Mouse (Mus musculus) stomach, postnatal 0 days (tissue): Measurements from ENCODE around the gene Itpk1. TPM values are rescaled to one million over a fixed set of nuclear protein-coding genes. Genes with fewer than 3 reads are reported as not detected.

ENCODE experiments used
- ATAC-seq: fragments of 200-750 bp; cut with Nextera tagmentation; 2 replicates; pipeline ENCODE4 v1.8.0; 2017; ENCODE audit not compliant: low FRiP score, low TSS enrichment
- DNase-seq: peaks from one replicate; pipeline ENCODE4 v3.0.0-alpha.2; 2016; ENCODE audit warnings: low spot score
- H3K27ac ChIP-seq: fragments of 300-500 bp; sonication (generic); replicated peaks from 2 replicates; pipeline ENCODE4 v1.5.1; 2014; ENCODE audit warnings: mild to moderate bottlenecking, control low read depth
- H3K27me3 ChIP-seq: fragments of 300-500 bp; sonication (generic); 2 replicates; pipeline ENCODE4 v1.6.1; 2014; ENCODE audit warnings: low read length; ENCODE audit not compliant: control insufficient read depth, insufficient read depth
- H3K36me3 ChIP-seq: fragments of 300-500 bp; sonication (generic); 2 replicates; pipeline ENCODE4 v1.6.1; 2014; ENCODE audit warnings: low read length, mixed read lengths; ENCODE audit not compliant: control insufficient read depth, insufficient read depth
- H3K4me1 ChIP-seq: fragments of 300-500 bp; sonication (generic); replicated peaks from 2 replicates; pipeline ENCODE4 v1.6.1; 2014; ENCODE audit warnings: antibody characterized with exemption; ENCODE audit not compliant: control insufficient read depth, insufficient read depth
- H3K4me2 ChIP-seq: fragments of 300-500 bp; sonication (generic); replicated peaks from 2 replicates; pipeline ENCODE4 v1.6.1; 2014; ENCODE audit warnings: low read depth, mild to moderate bottlenecking, control low read depth, moderate library complexity
- H3K4me3 ChIP-seq: fragments of 300-500 bp; sonication (generic); 2 replicates; pipeline ENCODE4 v1.5.1; 2014; ENCODE audit warnings: low read depth, low read length, control low read depth
- H3K9ac ChIP-seq: fragments of 300-500 bp; sonication (generic); 2 replicates; pipeline ENCODE4 v1.6.1; 2014; ENCODE audit warnings: mild to moderate bottlenecking, low read length, control low read depth, mixed read lengths
- H3K9me3 ChIP-seq: fragments of 300-500 bp; sonication (generic); 2 replicates; pipeline ENCODE4 v1.6.1; 2016; ENCODE audit warnings: low read length; ENCODE audit not compliant: control insufficient read depth
- CTCF ChIP-seq: IDR thresholded peaks from 2 replicates; pipeline ENCODE4 v1.5.1; 2016; ENCODE audit warnings: antibody characterized with exemption, low read depth, mild to moderate bottlenecking, moderate library complexity
- EP300 ChIP-seq: optimal IDR thresholded peaks from 2 replicates; pipeline ENCODE3; 2016; ENCODE audit warnings: antibody characterized with exemption
- WGBS: fragments of 180-500 bp; shearing (Covaris S2); extraction: QIAGEN DNeasy Blood & Tissue Kit; methylation state at CpG from one replicate; pipeline ENCODE4 v1.1.7; 2014; 5-methylcytosine and 5-hydroxymethylcytosine counted together
- polyA plus RNA-seq: library from polyadenylated mRNA; unstranded; fragments of >200 nt; fragmentation: Nextera tagmentation; extraction: Ambion mirVana; gene quantifications from 2 replicates; pipeline ENCODE4 v1.2.1, GENCODE M21; 2015

Gene Itpk1
- polyA plus RNA-seq, 1 experiment from 2014 or later = 21.5 TPM

DNA sequence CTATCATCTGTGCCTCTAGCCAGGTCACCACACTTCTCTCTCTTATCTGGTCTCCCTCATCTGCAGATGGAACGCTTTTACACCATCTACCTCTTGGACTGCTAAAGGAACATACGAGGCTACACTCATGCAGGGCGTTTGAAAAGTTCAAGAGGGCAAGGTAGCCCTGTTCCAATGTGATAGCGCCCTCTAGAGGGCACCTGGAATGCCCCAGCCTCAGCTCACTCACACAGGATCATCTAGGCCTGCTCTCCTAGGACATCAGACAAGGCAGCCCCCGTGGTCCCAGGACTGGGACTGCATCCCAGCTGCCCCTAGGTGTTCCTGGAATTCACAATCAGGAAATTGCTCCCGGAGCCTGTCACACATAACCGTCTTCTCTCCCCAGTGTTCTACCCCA lies 108.3 kb downstream of the Itpk1 start:
- TF ChIP-seq EP300 (no peak), CTCF (peak; percentile 63)
- ATAC-seq (no peak), DNase-seq (no peak)
- whole genome bisulfite sequencing = 70% methylated on average over 7 of the region's 7 CpGs
- H3K9me3 ChIP-seq = no peaks in the 10 kb centered on the region
- no peak overlapping the region for H3K4me2 ChIP-seq
- no peak overlapping the region for H3K4me3 ChIP-seq
- no peaks in the 10 kb centered on the region for H3K36me3 ChIP-seq
- no peak overlapping the region for H3K27ac ChIP-seq
- H3K4me1 ChIP-seq = peaks cover 3% of the 10 kb centered on the region; the same call in 1 of the 2 replicates
- no peaks in the 10 kb centered on the region for H3K27me3 ChIP-seq
- H3K9ac ChIP-seq = no peak overlapping the region

DNA sequence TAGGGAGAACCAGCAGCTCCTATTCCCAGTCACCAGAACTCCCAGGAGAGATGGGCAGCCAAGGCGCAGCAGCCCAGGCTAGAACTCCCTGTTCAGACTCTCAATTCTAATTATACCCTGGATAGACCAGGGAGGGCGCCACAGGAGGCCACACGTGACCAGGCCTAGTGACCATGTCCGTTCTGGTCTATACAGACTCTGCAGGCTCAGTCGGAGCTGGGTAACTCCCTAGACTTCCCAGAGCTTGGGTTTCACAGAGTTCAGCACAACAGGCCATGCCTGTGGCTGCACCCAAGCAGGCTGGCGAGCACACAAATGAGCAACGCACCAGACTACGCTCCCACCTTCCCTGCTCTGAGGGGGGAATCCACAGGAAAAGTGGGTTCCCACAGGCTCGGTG lies 110.1 kb downstream of the Itpk1 start:
- DNase-seq (no peak), ATAC-seq (no peak)
- Histone ChIP-seq H3K27me3 (no peaks in the 10 kb centered on the region), H3K4me2 (no peak overlapping the region), H3K9ac (no peak overlapping the region), H3K9me3 (no peaks in the 10 kb centered on the region), H3K27ac (no peak overlapping the region), H3K4me1 (no peaks in the 10 kb centered on the region; the same call in 1 of the 2 replicates), H3K36me3 (no peaks in the 10 kb centered on the region), H3K4me3 (no peak overlapping the region)
- WGBS = 78% methylated on average over 9 of the region's 9 CpGs
- TF ChIP-seq EP300 = no peak
- TF ChIP-seq CTCF = peak; percentile 28

DNA sequence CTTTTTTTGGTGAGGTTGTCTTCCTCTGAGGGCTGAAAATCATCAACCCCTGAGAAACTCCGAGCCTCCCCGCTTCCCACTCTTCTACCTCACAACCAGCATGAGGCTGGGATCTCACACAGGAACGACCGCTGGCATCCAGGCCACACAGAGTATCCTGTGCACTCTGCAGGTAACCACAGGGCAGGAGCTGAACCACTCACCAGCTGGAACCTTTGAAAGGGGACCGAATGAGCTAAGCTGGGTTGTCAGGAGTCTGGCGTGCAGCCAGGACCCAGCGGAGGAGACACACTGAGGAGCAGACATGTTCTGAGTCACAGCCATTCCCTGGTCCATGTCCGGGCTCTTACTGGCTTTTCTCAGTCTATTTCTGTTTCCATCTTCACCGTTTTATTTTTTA lies 111.0 kb downstream of the Itpk1 start:
- peak; percentile 33; the same call in 1 of the 2 replicates for ATAC-seq
- H3K36me3 ChIP-seq = no peaks in the 10 kb centered on the region
- DNase-seq = no peak
- H3K27me3 ChIP-seq = no peaks in the 10 kb centered on the region
- no peak overlapping the region; the same call in 1 of the 2 replicates for H3K4me2 ChIP-seq
- no peak overlapping the region for H3K27ac ChIP-seq
- 39% methylated on average over 9 of the region's 9 CpGs for WGBS
- no peaks in the 10 kb centered on the region; the same call in 1 of the 2 replicates for H3K4me1 ChIP-seq
- H3K9ac ChIP-seq = no peak overlapping the region
- no peaks in the 10 kb centered on the region for H3K9me3 ChIP-seq
- no peak overlapping the region for H3K4me3 ChIP-seq
- TF ChIP-seq EP300 (no peak), CTCF (no peak)

DNA sequence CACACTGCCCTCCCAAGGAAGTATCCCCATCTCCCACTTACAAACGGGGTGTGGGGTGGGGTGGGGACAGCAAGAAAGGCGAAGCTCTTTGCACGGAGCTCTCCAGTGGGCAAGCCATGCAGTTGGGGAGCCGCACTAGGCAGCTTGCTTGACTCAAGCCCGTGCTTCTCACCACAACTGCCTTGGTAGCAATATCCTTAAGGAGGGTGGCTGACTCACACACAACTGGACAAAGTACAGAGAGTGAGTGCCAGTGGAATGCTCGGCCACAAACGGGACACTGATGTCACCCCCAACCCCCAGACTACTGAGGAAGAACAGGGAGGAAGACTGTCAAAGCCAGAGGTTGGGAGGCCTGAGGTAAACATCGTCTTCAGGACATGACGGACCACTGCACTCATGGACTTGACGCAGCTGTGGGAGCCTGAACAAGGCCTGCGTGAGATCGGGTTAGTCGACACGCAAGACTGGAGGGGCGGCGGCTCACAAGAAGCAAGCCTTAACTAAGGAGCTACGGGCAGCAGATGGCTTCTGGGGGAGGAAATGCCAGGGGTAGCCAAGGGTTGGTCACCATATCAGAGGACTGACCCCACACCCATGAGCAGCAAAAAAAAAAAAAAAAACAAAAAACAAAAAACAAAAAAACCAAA lies 113.9 kb downstream of the Itpk1 start:
- Histone ChIP-seq H3K27ac (no peak overlapping the region), H3K9me3 (no peaks in the 10 kb centered on the region), H3K27me3 (no peaks in the 10 kb centered on the region), H3K4me2 (no peak overlapping the region), H3K36me3 (0 out of 2 replicates have a peak, but pooled peaks cover 3% of the 10 kb centered on the region), H3K4me1 (no peaks in the 10 kb centered on the region), H3K9ac (no peak overlapping the region), H3K4me3 (no peak overlapping the region)
- ATAC-seq = no peak; the same call in 1 of the 2 replicates
- DNase-seq = no peak
- TF ChIP-seq EP300 (no peak), CTCF (no peak)
- 82% methylated on average over 17 of the region's 17 CpGs for WGBS

DNA sequence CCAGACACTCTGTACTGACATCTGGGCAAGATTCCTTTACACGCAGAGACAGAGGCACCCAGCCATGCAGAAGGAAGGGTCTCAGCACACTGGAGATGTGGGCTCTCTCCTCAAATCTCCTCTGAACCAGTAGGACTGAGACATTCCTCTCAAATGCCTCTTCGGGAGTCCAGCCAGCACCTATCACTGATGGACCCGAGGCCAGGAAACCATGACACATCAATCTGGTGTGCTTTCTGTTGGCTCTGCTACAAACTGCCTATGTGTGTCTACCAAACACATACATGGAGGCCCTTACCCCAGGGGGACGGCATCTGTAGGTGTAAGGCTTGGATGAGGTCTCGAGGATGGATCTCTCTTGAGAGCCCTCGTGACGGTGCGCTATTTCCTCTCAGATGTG lies 117.6 kb downstream of the Itpk1 start:
- H3K4me2 ChIP-seq = no peak overlapping the region
- no peak overlapping the region for H3K9ac ChIP-seq
- H3K9me3 ChIP-seq = no peaks in the 10 kb centered on the region
- H3K4me1 ChIP-seq = no peaks in the 10 kb centered on the region
- H3K4me3 ChIP-seq = no peak overlapping the region
- H3K36me3 ChIP-seq = 0 out of 2 replicates have a peak, but pooled peaks cover 3% of the 10 kb centered on the region
- TF ChIP-seq CTCF (no peak), EP300 (no peak)
- ATAC-seq = no peak
- no peaks in the 10 kb centered on the region for H3K27me3 ChIP-seq
- no peak overlapping the region for H3K27ac ChIP-seq
- 84% methylated on average over 8 of the region's 8 CpGs for WGBS
- no peak for DNase-seq

DNA sequence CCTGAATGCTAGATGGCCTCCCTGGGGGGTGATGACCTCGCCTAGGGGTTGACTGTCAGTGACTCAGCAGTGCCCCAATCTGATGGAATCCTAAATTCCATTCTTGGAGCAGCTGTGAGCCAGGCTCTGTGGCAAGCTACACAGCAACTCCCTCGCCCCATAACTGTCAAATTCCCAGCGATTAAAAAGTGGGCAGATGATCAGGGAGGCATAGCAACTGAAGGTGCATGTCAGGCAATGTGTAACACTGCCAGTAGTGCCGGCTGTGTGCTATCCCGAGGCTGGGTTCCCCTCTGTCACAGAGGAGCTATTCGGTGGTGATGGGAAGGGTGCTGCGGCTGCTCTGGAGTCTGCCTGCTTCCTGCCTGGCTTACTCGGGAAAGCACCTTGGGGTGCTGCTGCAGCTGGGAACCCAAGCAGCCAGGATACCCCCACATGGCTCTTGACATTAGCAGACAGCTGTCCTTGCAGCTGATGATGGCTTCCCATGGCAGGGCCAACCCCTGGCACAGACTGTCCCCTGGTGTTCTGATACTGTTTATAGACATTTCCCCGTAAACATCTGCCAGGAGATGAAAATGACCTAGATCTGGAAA lies 118.3 kb downstream of the Itpk1 start:
- ATAC-seq (no peak), DNase-seq (no peak)
- WGBS = 69% methylated on average over 9 of the region's 9 CpGs
- H3K36me3 ChIP-seq = 0 out of 2 replicates have a peak, but pooled peaks cover 3% of the 10 kb centered on the region
- no peak overlapping the region for H3K27ac ChIP-seq
- no peak for TF ChIP-seq CTCF
- TF ChIP-seq EP300 = no peak
- H3K4me3 ChIP-seq = no peak overlapping the region
- H3K27me3 ChIP-seq = no peaks in the 10 kb centered on the region
- no peak overlapping the region for H3K4me2 ChIP-seq
- H3K4me1 ChIP-seq = no peaks in the 10 kb centered on the region
- H3K9me3 ChIP-seq = no peaks in the 10 kb centered on the region
- no peak overlapping the region for H3K9ac ChIP-seq
